10 mouse cellular contexts compared by ENCODE assay signal in the genomic region with DNA sequence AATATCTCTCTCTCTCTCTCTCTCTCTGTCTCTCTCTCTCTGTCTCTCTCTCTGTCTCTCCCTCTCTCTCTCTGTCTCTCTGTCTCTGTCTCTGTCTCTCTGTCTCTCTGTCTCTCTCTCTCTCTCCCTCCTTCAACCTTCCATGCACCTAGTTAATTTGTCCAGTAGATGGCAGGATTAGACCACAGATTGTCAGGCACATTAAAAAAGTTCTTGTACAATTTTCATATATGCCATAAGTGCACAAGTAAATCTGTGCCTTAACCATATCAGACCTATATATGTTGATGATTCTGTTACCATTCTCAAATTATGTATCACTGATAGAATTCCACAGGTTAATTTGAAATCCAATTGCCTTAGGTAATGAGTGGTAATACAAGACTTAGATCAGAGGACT.
DNase-seq lines count a peak whose midpoint lies in the region; ATAC-seq and TF ChIP-seq lines count a peak whose summit lies in the region.
"Had no signal": no experiment of that assay in that cellular context is flagged by ENCODE, and none has a peak within 500 bp of the region (broad histone marks: within the 10 kb centered on the region; RNA-seq: fewer than 3 reads in every experiment).

No protein-coding gene starts in this region.

- H3K4me3 ChIP-seq in heart, postnatal 0 days (ENCODE audit: low read depth, low read length) = no peak overlapping the region
- no peak overlapping the region for H3K4me3 ChIP-seq in liver, postnatal 0 days (ENCODE audit: low read depth, low read length)
- H3K4me3 ChIP-seq in liver, embryonic 12.5 days = no peak overlapping the region
- no peak overlapping the region for H3K4me3 ChIP-seq in midbrain, postnatal 0 days (ENCODE audit: low read depth, low read length)
- H3K4me3 ChIP-seq: liver, embryonic 13.5 days had no signal

- no peaks in the 10 kb centered on the region for H3K36me3 ChIP-seq in heart, postnatal 0 days (replicated peaks; ENCODE audit: control insufficient read depth, insufficient read depth, low read length)
- no peaks in the 10 kb centered on the region for H3K36me3 ChIP-seq in liver, postnatal 0 days (replicated peaks; ENCODE audit: insufficient read depth, low read length)
- H3K36me3 ChIP-seq in liver, embryonic 12.5 days = no peaks in the 10 kb centered on the region
- no peaks in the 10 kb centered on the region for H3K36me3 ChIP-seq in midbrain, postnatal 0 days (ENCODE audit: insufficient read depth, low read length)
- H3K36me3 ChIP-seq: liver, embryonic 13.5 days had no signal

- no peak for TF ChIP-seq EP300 in heart, postnatal 0 days (IDR thresholded peaks at IDR 0.05; ENCODE audit: low read depth)
- TF ChIP-seq EP300 in liver, postnatal 0 days (IDR thresholded peaks at IDR 0.05; ENCODE audit: low read depth) = no peak

- no peak for DNase-seq in heart, postnatal 0 days (ENCODE audit: low spot score)
- DNase-seq in heart, postnatal 36 days = no peak
- DNase-seq in liver, postnatal 0 days = no peak
- DNase-seq in brain, embryonic 14.5 days (ENCODE audit: low read depth) = peak; percentile 78
- DNase-seq in midbrain, postnatal 0 days (ENCODE audit: low spot score) = peak; percentile 63
- no peak for DNase-seq in thymus, postnatal 10 days (ENCODE audit: low spot score in 2 of 2)
- DNase-seq in gastrocnemius, postnatal 25 days = no peak
- DNase-seq: cerebellum, postnatal 36 days; liver, embryonic 13.5 days had no signal

- no peak overlapping the region for H3K4me2 ChIP-seq in heart, postnatal 0 days (ENCODE audit: low read depth, low read length)
- no peak overlapping the region for H3K4me2 ChIP-seq in liver, postnatal 0 days (ENCODE audit: low read depth, low read length)
- no peak overlapping the region for H3K4me2 ChIP-seq in liver, embryonic 12.5 days
- H3K4me2 ChIP-seq in midbrain, postnatal 0 days (ENCODE audit: low read depth, low read length, poor library complexity, severe bottlenecking) = no peak overlapping the region
- H3K4me2 ChIP-seq: liver, embryonic 13.5 days had no signal

- H3K4me1 ChIP-seq in heart, postnatal 0 days (ENCODE audit: control insufficient read depth, insufficient read depth) = no peaks in the 10 kb centered on the region
- H3K4me1 ChIP-seq in liver, postnatal 0 days (ENCODE audit: insufficient read depth) = no peaks in the 10 kb centered on the region
- H3K4me1 ChIP-seq in liver, embryonic 12.5 days = no peaks in the 10 kb centered on the region
- no peaks in the 10 kb centered on the region for H3K4me1 ChIP-seq in midbrain, postnatal 0 days (ENCODE audit: insufficient read depth, low read length)
- H3K4me1 ChIP-seq: liver, embryonic 13.5 days had no signal

- TF ChIP-seq POLR2A in brain, embryonic 14.5 days (IDR thresholded peaks at IDR 0.05; ENCODE audit: borderline replicate concordance, extremely low read depth, insufficient read depth, insufficient read length, poor library complexity, severe bottlenecking) = no peak

- no peaks in the 10 kb centered on the region for H3K9me3 ChIP-seq in heart, postnatal 0 days (replicated peaks; ENCODE audit: control insufficient read depth, low read length)
- no peaks in the 10 kb centered on the region for H3K9me3 ChIP-seq in liver, postnatal 0 days (ENCODE audit: low read length)
- H3K9me3 ChIP-seq in liver, embryonic 12.5 days (replicated peaks) = no peaks in the 10 kb centered on the region
- no peaks in the 10 kb centered on the region for H3K9me3 ChIP-seq in midbrain, postnatal 0 days (ENCODE audit: low read length)
- H3K9me3 ChIP-seq: liver, embryonic 13.5 days had no signal

- no peak for ATAC-seq in heart, postnatal 0 days (ENCODE audit: insufficient read depth, low read depth)
- ATAC-seq in liver, postnatal 0 days = no peak
- ATAC-seq in liver, embryonic 12.5 days = no peak
- ATAC-seq in midbrain, postnatal 0 days (ENCODE audit: low FRiP score) = no peak

- TF ChIP-seq CTCF in heart, postnatal 0 days (IDR thresholded peaks at IDR 0.05; ENCODE audit: low read depth) = peak; percentile 66
- TF ChIP-seq CTCF in liver, postnatal 0 days (IDR thresholded peaks at IDR 0.05; ENCODE audit: low read depth) = peak; percentile 44
- peak; percentile 25; the same call in 1 of the 2 replicates for TF ChIP-seq CTCF in brain, embryonic 14.5 days (IDR thresholded peaks at IDR 0.05; ENCODE audit: borderline replicate concordance, extremely low read depth, insufficient read depth, insufficient read length)
- TF ChIP-seq CTCF in midbrain, postnatal 0 days (IDR thresholded peaks at IDR 0.05) = peak; percentile 90

- no peak overlapping the region for H3K9ac ChIP-seq in heart, postnatal 0 days (replicated peaks; ENCODE audit: low read depth, low read length)
- H3K9ac ChIP-seq in liver, postnatal 0 days (replicated peaks) = no peak overlapping the region
- no peak overlapping the region for H3K9ac ChIP-seq in liver, embryonic 12.5 days
- H3K9ac ChIP-seq in midbrain, postnatal 0 days (replicated peaks; ENCODE audit: low read length, poor library complexity, severe bottlenecking) = no peak overlapping the region
- H3K9ac ChIP-seq: liver, embryonic 13.5 days had no signal

- intact Hi-C loops in heart, postnatal 36 days (cut with DNase I) = no loop called here

- H3K27me3 ChIP-seq in heart, postnatal 0 days (ENCODE audit: control insufficient read depth, insufficient read depth, low read length) = no peaks in the 10 kb centered on the region
- H3K27me3 ChIP-seq in liver, postnatal 0 days (ENCODE audit: insufficient read depth, low read length) = no peaks in the 10 kb centered on the region
- H3K27me3 ChIP-seq in liver, embryonic 12.5 days (replicated peaks) = no peaks in the 10 kb centered on the region
- no peaks in the 10 kb centered on the region for H3K27me3 ChIP-seq in midbrain, postnatal 0 days (ENCODE audit: insufficient read depth, low read length)
- H3K27me3 ChIP-seq: liver, embryonic 13.5 days had no signal

- H3K27ac ChIP-seq in heart, postnatal 0 days (ENCODE audit: low read depth) = no peak overlapping the region
- H3K27ac ChIP-seq in liver, postnatal 0 days (ENCODE audit: low read depth) = no peak overlapping the region
- no peak overlapping the region for H3K27ac ChIP-seq in liver, embryonic 12.5 days
- H3K27ac ChIP-seq in midbrain, postnatal 0 days (ENCODE audit: low read depth, low read length) = no peak overlapping the region
- H3K27ac ChIP-seq: liver, embryonic 13.5 days had no signal

Comparison
In these comparisons a context has a peak if more than half of its experiments do, and no peak if none do; other contexts are left out.
1. DNase-seq: peak in brain, embryonic 14.5 days (single experiment) and midbrain, postnatal 0 days (single experiment); none in heart, postnatal 0 days (single experiment), heart, postnatal 36 days (0 of 2), liver, postnatal 0 days (single experiment), thymus, postnatal 10 days (0 of 2) and gastrocnemius, postnatal 25 days (single experiment).
2. CTCF ChIP-seq: peak in every context shown above with its lines; median percentile 90 in midbrain, postnatal 0 days; 66 in heart, postnatal 0 days; 44 in liver, postnatal 0 days; 25 in brain, embryonic 14.5 days.